Mouse (Mus musculus) hindbrain, postnatal 0 days (tissue): ENCODE results near the gene Onecut3. TPM values are rescaled to one million over a fixed set of nuclear protein-coding genes. Genes with fewer than 3 reads are reported as not detected.

Source experiments
- ATAC-seq: fragments of 200-750 bp; cut with Nextera tagmentation; 2 replicates; pipeline ENCODE4 v1.8.0; 2017; ENCODE audit warnings: mild to moderate bottlenecking, moderate TSS enrichment, moderate library complexity
- DNase-seq: peaks from one replicate; pipeline ENCODE4 v3.0.0-alpha.2; 2015; ENCODE audit warnings: low spot score
- H3K27ac ChIP-seq: fragments of 300-500 bp; sonication (generic); 2 replicates; pipeline ENCODE4 v1.5.1; 2014; ENCODE audit warnings: mild to moderate bottlenecking
- H3K27me3 ChIP-seq: fragments of 300-500 bp; sonication (generic); 2 replicates; pipeline ENCODE4 v1.6.1; 2014; ENCODE audit warnings: low read length, mixed read lengths; ENCODE audit not compliant: insufficient read depth
- H3K36me3 ChIP-seq: fragments of 300-500 bp; sonication (generic); 2 replicates; pipeline ENCODE4 v1.6.1; 2014; ENCODE audit warnings: low read length, mixed read lengths; ENCODE audit not compliant: insufficient read depth
- H3K4me1 ChIP-seq: fragments of 300-500 bp; sonication (generic); 2 replicates; pipeline ENCODE4 v1.6.1; 2014; ENCODE audit warnings: antibody characterized with exemption, low read length, mixed read lengths; ENCODE audit not compliant: insufficient read depth
- H3K4me2 ChIP-seq: fragments of 300-500 bp; sonication (generic); 2 replicates; pipeline ENCODE4 v1.6.1; 2014; ENCODE audit warnings: low read depth, mild to moderate bottlenecking, low read length, moderate library complexity, mixed read lengths
- H3K4me3 ChIP-seq: fragments of 300-500 bp; sonication (generic); 2 replicates; pipeline ENCODE4 v1.5.1; 2014; ENCODE audit warnings: low read length
- H3K9ac ChIP-seq: fragments of 300-500 bp; sonication (generic); replicated peaks from 2 replicates; pipeline ENCODE4 v1.6.1; 2014; ENCODE audit warnings: mild to moderate bottlenecking, low read length, moderate library complexity, mixed read lengths
- H3K9me3 ChIP-seq: fragments of 300-500 bp; sonication (generic); 2 replicates; pipeline ENCODE4 v1.6.1; 2016; ENCODE audit warnings: low read length, mixed read lengths
- CTCF ChIP-seq: IDR thresholded peaks from 2 replicates; pipeline ENCODE4 v1.5.1; 2016; ENCODE audit warnings: antibody characterized with exemption, control low read depth, low read depth
- WGBS: fragments of 180-500 bp; shearing (Covaris S2); extraction: QIAGEN DNeasy Blood & Tissue Kit; methylation state at CpG from one replicate; pipeline ENCODE4 v1.1.7; 2014; 5-methylcytosine and 5-hydroxymethylcytosine counted together
- polyA plus RNA-seq: library from polyadenylated mRNA; unstranded; fragments of >200 nt; fragmentation: Nextera tagmentation; extraction: Ambion mirVana; gene quantifications from 2 replicates; pipeline ENCODE4 v1.2.1, GENCODE M21; 2015
- total RNA-seq: library from RNA; depleted of rRNA; stranded (reverse); fragments of >200 nt; gene quantifications from 2 replicates; pipeline ENCODE4 v1.2.3, GENCODE M21; 2014

Onecut3 gene
- total and polyA plus RNA-seq, 2 experiments from 2014 or later = 0.74 to 2.5 TPM

GRCm38 (mm10) chr10:80478531-80478930 is 16.1 kb upstream of the Onecut3 start:
- 78% methylated on average over 5 of the region's 5 CpGs for WGBS

GRCm38 (mm10) chr10:80481002-80481401 is 13.6 kb upstream of the Onecut3 start:
- ATAC-seq = no peak
- Histone ChIP-seq H3K27ac (no peak overlapping the region), H3K36me3 (no peaks in the 10 kb centered on the region), H3K4me3 (no peak overlapping the region), H3K9me3 (no peaks in the 10 kb centered on the region), H3K4me1 (no peaks in the 10 kb centered on the region), H3K27me3 (peaks cover 24% of the 10 kb centered on the region), H3K4me2 (no peak overlapping the region), H3K9ac (peak overlapping the region; percentile 17; the same call in 1 of the 2 replicates)
- WGBS = 23% methylated on average over 5 of the region's 5 CpGs
- no peak for TF ChIP-seq CTCF
- no peak for DNase-seq

More at GRCm38 (mm10) chr10:80478531-80478930, 16.1 kb upstream of the Onecut3 start:
- H3K4me3 ChIP-seq = no peak overlapping the region
- H3K4me1 ChIP-seq = no peaks in the 10 kb centered on the region
- H3K27ac ChIP-seq = no peak overlapping the region
- H3K27me3 ChIP-seq = peaks cover 7% of the 10 kb centered on the region; the same call in 1 of the 2 replicates
- no peaks in the 10 kb centered on the region for H3K36me3 ChIP-seq
- DNase-seq = no peak
- no peak overlapping the region for H3K9ac ChIP-seq
- no peak for TF ChIP-seq CTCF
- no peaks in the 10 kb centered on the region for H3K9me3 ChIP-seq
- no peak overlapping the region for H3K4me2 ChIP-seq
- ATAC-seq = no peak

DNA sequence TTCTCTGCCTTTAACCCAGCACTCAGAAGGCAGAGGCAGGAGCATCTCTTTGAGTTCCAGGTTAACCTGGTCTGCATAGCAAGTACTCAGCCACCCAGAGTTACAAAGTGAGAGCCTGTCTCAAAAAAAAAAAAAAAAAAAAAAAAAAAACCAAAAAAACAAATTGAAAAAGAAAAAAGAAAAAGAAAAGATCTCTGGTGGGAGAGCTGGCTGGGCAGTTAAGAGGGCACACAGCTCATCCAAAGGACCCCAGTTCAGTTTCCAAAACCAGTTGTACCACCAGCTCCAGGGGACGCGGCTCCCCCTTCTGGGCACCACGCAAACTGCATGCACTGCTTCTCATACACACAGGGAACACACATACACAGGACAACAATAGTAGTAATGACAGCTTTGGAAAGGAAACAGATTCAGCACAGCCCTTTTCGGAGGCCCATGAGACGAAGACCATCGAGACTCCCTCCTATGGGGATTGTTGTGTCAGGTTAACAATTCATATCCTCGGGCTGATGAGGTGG is 7.7 kb upstream of the Onecut3 start:
- no peak overlapping the region for H3K9ac ChIP-seq
- H3K4me3 ChIP-seq = no peak overlapping the region
- H3K27ac ChIP-seq = no peak overlapping the region
- no peaks in the 10 kb centered on the region for H3K9me3 ChIP-seq
- DNase-seq = no peak
- no peak overlapping the region for H3K4me2 ChIP-seq
- H3K4me1 ChIP-seq = no peaks in the 10 kb centered on the region
- no peaks in the 10 kb centered on the region for H3K36me3 ChIP-seq
- 76% methylated on average over 7 of the region's 7 CpGs for WGBS
- H3K27me3 ChIP-seq = peaks cover 56% of the 10 kb centered on the region
- peak; percentile 53 for TF ChIP-seq CTCF
- no peak for ATAC-seq

DNA sequence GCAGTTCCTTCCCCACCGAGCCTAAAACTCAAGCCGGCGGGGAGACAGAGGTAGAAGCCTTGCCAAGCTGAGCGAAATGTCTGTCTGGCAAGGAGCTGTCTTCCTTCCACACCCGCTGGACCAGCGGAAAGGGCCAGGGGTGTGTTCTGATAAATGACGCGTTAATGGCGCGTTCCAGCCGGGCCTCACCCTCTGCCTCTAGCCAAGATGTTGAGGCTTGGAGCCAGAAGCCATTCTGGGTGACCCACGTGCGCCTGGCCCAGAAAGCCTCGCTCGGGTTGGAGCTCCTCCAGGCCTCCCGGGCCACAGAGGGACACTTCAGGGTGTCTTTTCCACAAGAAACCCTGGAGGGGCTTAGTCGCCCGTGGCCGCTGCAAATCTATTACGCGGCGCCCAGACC is 4.6 kb upstream of the Onecut3 start:
- no peak overlapping the region for H3K4me2 ChIP-seq
- H3K9me3 ChIP-seq = no peaks in the 10 kb centered on the region
- no peak overlapping the region for H3K4me3 ChIP-seq
- WGBS = 2% methylated on average over 22 of the region's 22 CpGs
- H3K9ac ChIP-seq = no peak overlapping the region
- H3K27ac ChIP-seq = no peak overlapping the region
- no peak for ATAC-seq
- peaks cover 5% of the 10 kb centered on the region; the same call in 1 of the 2 replicates for H3K4me1 ChIP-seq
- no peak for TF ChIP-seq CTCF
- peaks cover 73% of the 10 kb centered on the region for H3K27me3 ChIP-seq
- no peak for DNase-seq
- no peaks in the 10 kb centered on the region for H3K36me3 ChIP-seq

DNA sequence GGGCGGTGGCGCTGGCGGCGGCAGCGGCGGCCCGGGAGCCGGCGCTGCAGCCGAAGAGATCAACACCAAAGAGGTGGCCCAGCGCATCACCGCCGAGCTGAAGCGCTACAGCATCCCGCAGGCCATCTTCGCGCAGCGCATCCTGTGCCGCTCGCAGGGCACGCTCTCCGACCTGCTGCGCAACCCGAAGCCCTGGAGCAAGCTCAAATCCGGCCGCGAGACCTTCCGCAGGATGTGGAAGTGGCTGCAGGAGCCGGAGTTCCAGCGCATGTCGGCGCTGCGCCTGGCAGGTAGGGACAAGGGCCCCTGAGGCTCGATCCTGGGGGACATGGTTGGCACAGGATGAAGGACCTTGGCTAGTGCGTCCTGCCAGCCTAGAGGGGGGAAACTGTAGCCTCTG is 1.3 kb downstream of the Onecut3 start:
- TF ChIP-seq CTCF = no peak
- peak overlapping the region; percentile 56 for H3K4me2 ChIP-seq
- H3K27ac ChIP-seq = no peak overlapping the region
- H3K36me3 ChIP-seq = no peaks in the 10 kb centered on the region
- peaks cover 12% of the 10 kb centered on the region; the same call in 1 of the 2 replicates for H3K4me1 ChIP-seq
- DNase-seq (no peak), ATAC-seq (no peak)
- peak overlapping the region; percentile 34 for H3K4me3 ChIP-seq
- under 1% methylated on average over 25 of the region's 35 CpGs for WGBS
- H3K27me3 ChIP-seq = peaks cover 94% of the 10 kb centered on the region
- H3K9me3 ChIP-seq = no peaks in the 10 kb centered on the region
- no peak overlapping the region for H3K9ac ChIP-seq

DNA sequence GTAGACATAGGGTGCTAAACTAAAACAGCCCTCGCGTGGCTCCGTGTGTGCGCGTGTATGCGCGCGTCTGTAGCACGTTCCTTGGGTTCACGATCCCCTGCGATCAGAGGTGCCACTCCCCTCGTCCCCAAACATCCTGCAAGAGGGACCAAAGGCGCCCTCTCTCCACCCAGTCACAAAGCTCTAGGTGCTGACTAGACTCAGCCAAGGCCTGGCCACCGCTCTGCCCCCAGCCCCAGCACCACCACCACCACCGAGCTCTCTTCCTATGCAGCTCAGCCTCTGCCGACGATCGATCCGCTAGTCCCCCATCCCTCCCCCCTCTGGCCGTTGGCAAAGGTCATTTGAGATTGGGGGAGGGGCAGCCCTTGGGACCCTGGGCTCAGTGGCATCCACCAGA is 1.8 kb downstream of the Onecut3 start:
- Histone ChIP-seq H3K36me3 (no peaks in the 10 kb centered on the region), H3K4me1 (peaks cover 12% of the 10 kb centered on the region; the same call in 1 of the 2 replicates), H3K4me3 (peak overlapping the region; percentile 34), H3K27ac (no peak overlapping the region), H3K27me3 (peaks cover 94% of the 10 kb centered on the region), H3K9ac (no peak overlapping the region), H3K4me2 (0 out of 2 replicates have a peak overlapping the region, but pooled peaks have one; percentile 10), H3K9me3 (no peaks in the 10 kb centered on the region)
- WGBS = under 1% methylated on average over 20 of the region's 20 CpGs
- no peak for ATAC-seq
- no peak for TF ChIP-seq CTCF
- DNase-seq = no peak

DNA sequence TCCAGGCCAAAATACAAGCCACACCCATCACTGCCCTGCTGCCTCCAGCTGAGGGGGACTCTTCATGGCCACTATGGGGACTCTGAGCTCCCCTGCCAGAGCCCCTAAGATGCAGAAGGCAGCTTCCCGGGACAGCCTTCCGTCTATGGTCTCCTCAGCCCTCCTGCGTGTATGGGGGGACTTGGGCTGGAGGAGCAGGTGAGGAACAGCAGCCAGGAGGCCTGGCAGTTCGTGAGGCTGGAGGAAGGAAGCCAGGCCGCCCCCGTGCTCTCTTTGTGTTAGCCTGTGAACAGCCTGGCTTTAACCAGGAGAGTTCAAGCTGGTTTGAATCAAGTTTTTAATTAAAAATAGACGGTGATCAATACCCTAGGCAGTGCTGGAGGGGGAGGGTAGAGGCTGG is 7.7 kb downstream of the Onecut3 start:
- H3K4me1 ChIP-seq = no peaks in the 10 kb centered on the region
- 2% methylated on average over 7 of the region's 7 CpGs for WGBS
- ATAC-seq (no peak), DNase-seq (no peak)
- H3K4me3 ChIP-seq = no peak overlapping the region
- no peak overlapping the region for H3K4me2 ChIP-seq
- H3K27ac ChIP-seq = no peak overlapping the region
- no peaks in the 10 kb centered on the region for H3K36me3 ChIP-seq
- no peak for TF ChIP-seq CTCF
- no peak overlapping the region for H3K9ac ChIP-seq
- H3K9me3 ChIP-seq = no peaks in the 10 kb centered on the region
- H3K27me3 ChIP-seq = peaks cover 78% of the 10 kb centered on the region
